Mouse (Mus musculus): Measurements from ENCODE around the gene Bnc2. TPM values are rescaled to one million over a fixed set of nuclear protein-coding genes. Genes with fewer than 3 reads are reported as not detected.

Bnc2 gene
- 1.4 and 1.7 TPM in 2 replicates for polyA plus RNA-seq (2015; fragmentation: Nextera tagmentation; extraction: Ambion mirVana)

DNA sequence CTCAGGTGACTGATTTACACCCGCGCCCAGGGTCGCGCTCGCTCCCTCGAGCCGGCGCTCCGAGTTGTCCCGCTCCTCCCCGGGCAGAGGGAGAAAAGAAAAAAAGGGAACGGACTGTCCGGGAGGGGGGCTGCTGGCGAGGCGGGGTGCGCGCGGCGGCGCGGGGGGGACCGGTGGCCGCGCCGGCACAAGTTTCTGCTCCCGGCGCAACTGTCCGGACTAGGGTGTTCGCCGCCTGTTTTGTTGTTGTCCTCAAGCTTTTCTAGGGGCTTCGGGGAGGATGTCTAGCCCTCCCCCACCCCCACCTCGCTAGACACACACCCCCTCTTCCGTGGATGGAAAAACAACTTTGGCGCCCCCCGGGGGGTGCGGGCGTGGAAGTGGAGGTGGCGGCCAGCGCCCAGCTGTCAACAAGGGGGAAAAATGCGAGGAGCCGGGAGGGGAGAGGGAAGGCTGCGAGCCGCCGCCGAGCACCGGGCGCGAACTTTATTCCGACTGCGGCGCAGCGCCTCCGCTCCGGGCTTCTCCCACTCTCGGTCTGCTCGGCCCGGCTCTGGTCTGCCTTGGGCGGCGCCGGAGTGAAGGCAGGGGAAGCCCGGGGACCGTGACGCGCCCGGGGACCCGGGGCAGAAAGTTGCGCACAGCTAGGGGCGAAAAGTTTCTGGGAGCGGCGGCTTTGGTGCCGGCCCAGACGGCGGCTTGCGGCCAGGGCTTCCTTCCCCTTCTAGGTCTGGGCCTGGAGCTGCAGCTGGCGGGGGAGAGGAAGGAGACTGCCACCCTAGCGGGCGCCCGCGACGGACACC, at the start of gene Bnc2:
Gene Bnc2 (minus strand): TSS at position 105 of the 803 bp plus-strand sequence.
- peaks cover 68% of the 10 kb centered on the region for H3K27me3 ChIP-seq (replicated peaks)

DNA sequence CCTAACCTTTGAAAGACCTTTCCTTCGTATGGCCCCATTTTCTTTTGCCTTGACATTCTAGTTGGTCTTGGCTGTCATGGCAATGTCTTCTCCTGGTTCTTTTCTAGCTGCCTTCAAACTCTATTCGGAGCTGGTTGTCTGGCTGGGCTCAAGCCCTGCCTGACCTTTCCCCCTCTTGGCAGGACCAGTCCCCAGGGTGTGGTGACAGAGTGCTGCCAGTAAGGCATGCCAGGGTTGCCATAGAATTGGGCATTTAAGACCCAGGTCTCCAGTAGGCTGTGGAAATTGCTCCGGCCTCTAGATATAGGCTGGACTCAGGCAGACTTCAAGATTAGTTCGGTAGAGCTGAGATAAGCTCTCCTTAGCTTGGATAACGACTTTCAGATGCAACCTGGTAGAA, 32.9 kb upstream of the Bnc2 start:
- H3K27ac ChIP-seq (replicated peaks) = no peak overlapping the region
- 51% methylated on average over 5 of the region's 5 CpGs for WGBS
- no peaks in the 10 kb centered on the region for H3K36me3 ChIP-seq
- H3K9ac ChIP-seq = no peak overlapping the region
- H3K4me3 ChIP-seq = no peak overlapping the region
- H3K27me3 ChIP-seq (replicated peaks) = no peaks in the 10 kb centered on the region
- no peaks in the 10 kb centered on the region for H3K9me3 ChIP-seq
- ATAC-seq (ENCODE audit: extremely low read depth, insufficient number of reproducible peaks, low FRiP score, low TSS enrichment) = no peak
- no peaks in the 10 kb centered on the region for H3K4me1 ChIP-seq
- no peak overlapping the region for H3K4me2 ChIP-seq

More for the DNA sequence above, at the start of gene Bnc2:
- peak within 1 kb of the TSS; percentile 81 for H3K9ac ChIP-seq
- H3K36me3 ChIP-seq = no peaks in the 10 kb centered on the region
- H3K4me3 ChIP-seq = peak within 1 kb of the TSS; percentile 75
- H3K4me1 ChIP-seq = peaks cover 13% of the 10 kb centered on the region
- no peaks in the 10 kb centered on the region for H3K9me3 ChIP-seq
- WGBS = under 1% methylated on average over 56 of the region's 80 CpGs
- peak; percentile 54; the same call in 1 of the 2 replicates for ATAC-seq (ENCODE audit: extremely low read depth, insufficient number of reproducible peaks, low FRiP score, low TSS enrichment)
- H3K4me2 ChIP-seq = peak within 1 kb of the TSS; percentile 98
- peak within 1 kb of the TSS; percentile 36; the same call in 1 of the 2 replicates for H3K27ac ChIP-seq (replicated peaks)

DNA sequence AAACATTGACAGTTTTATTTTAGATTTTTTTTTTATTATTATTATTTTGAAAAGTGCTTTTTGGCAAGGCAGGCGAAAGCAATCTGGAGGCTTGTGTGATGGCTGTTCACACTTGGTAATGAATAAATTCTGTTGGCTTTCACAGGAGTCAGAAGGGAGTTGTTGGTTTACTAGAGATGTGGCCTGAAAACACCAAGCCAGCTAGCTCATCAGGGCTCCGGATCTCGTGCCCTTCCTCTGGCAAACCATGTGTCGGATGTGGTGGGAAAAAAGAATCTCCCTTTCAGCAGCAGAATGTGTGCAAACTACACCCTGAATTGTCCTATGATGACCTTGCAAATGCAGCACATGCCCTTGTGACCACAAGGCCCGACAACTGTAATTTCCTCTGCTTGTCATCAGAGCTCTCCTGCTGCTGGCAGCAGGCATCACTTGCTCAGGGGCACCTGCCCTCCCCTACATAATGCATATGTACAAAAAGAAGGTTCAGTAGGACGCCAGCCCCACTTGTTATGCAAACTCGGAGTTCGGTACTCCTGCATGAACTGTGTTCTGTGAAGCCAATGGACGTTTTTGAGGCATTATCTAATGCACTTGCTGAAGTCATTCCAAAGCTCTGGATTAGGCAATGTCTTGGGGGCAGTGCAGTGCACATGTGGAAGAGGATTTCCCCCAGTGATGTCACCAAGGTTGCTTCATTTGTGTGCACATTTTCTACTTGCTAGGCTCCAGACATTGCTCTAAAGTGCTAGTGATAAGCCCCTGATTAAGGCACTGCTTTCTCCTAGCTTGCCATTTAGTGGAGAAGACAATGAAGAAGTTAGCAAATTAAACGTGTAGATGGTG, 10.7 kb upstream of the Bnc2 start:
- H3K4me1 ChIP-seq = peaks cover 5% of the 10 kb centered on the region; the same call in 1 of the 2 replicates
- H3K27me3 ChIP-seq (replicated peaks) = no peaks in the 10 kb centered on the region
- no peak overlapping the region for H3K27ac ChIP-seq (replicated peaks)
- no peak overlapping the region for H3K4me2 ChIP-seq
- H3K9me3 ChIP-seq = no peaks in the 10 kb centered on the region
- H3K9ac ChIP-seq = no peak overlapping the region
- 43% methylated on average over 10 of the region's 10 CpGs for WGBS
- H3K36me3 ChIP-seq = no peaks in the 10 kb centered on the region
- H3K4me3 ChIP-seq = no peak overlapping the region
- no peak for ATAC-seq (ENCODE audit: extremely low read depth, insufficient number of reproducible peaks, low FRiP score, low TSS enrichment)

DNA sequence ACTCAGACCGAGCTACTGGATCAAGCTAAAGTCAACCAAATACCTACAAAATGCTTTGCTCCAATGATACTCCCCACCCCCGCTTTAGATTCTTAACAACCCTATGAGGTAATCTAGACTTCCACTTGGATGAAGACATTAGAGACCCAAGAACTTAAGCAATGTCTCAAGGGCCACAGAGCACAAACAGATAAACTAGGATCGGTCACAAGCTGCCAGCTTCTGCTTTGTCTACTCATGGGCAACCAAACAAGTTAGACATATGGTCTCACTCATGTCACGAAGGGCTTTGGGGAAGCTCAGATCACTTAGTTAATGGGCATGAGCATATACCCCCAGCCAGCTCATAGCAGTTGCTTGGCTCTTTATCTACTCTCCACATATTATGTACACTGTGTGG, 9.9 kb upstream of the Bnc2 start:
- Histone ChIP-seq H3K27me3 (replicated peaks) (no peaks in the 10 kb centered on the region), H3K4me2 (no peak overlapping the region), H3K27ac (replicated peaks) (no peak overlapping the region), H3K36me3 (no peaks in the 10 kb centered on the region), H3K9ac (no peak overlapping the region), H3K4me1 (peaks cover 5% of the 10 kb centered on the region; the same call in 1 of the 2 replicates), H3K4me3 (no peak overlapping the region), H3K9me3 (no peaks in the 10 kb centered on the region)
- WGBS = 76% methylated on average over 4 of the region's 4 CpGs
- no peak for ATAC-seq (ENCODE audit: extremely low read depth, insufficient number of reproducible peaks, low FRiP score, low TSS enrichment)

DNA sequence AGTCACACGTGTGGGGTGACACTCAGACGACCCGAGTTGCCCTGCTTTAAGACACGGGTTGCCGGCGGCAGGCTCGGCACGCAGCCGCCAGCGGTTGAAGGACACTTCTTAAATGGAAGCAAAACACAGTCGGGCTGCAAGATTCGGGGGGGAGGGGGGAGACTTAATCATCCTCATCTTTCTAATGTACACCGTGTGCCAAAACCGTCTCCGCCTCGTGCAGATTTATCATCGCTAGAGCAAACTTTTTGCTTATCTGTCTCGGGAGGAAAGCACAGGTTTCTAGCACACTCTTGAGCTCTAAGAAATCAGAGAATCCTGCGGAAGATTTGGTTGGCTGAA, 870 bp upstream of the Bnc2 start:
- no peak for ATAC-seq (ENCODE audit: extremely low read depth, insufficient number of reproducible peaks, low FRiP score, low TSS enrichment)
- H3K4me1 ChIP-seq = peaks cover 13% of the 10 kb centered on the region
- H3K27ac ChIP-seq (replicated peaks) = no peak overlapping the region
- no peaks in the 10 kb centered on the region for H3K9me3 ChIP-seq
- H3K36me3 ChIP-seq = no peaks in the 10 kb centered on the region
- H3K9ac ChIP-seq = peak overlapping the region; percentile 81
- peak overlapping the region; percentile 75 for H3K4me3 ChIP-seq
- peaks cover 64% of the 10 kb centered on the region for H3K27me3 ChIP-seq (replicated peaks)
- 1% methylated on average over 19 of the region's 19 CpGs for WGBS
- peak overlapping the region; percentile 98 for H3K4me2 ChIP-seq

DNA sequence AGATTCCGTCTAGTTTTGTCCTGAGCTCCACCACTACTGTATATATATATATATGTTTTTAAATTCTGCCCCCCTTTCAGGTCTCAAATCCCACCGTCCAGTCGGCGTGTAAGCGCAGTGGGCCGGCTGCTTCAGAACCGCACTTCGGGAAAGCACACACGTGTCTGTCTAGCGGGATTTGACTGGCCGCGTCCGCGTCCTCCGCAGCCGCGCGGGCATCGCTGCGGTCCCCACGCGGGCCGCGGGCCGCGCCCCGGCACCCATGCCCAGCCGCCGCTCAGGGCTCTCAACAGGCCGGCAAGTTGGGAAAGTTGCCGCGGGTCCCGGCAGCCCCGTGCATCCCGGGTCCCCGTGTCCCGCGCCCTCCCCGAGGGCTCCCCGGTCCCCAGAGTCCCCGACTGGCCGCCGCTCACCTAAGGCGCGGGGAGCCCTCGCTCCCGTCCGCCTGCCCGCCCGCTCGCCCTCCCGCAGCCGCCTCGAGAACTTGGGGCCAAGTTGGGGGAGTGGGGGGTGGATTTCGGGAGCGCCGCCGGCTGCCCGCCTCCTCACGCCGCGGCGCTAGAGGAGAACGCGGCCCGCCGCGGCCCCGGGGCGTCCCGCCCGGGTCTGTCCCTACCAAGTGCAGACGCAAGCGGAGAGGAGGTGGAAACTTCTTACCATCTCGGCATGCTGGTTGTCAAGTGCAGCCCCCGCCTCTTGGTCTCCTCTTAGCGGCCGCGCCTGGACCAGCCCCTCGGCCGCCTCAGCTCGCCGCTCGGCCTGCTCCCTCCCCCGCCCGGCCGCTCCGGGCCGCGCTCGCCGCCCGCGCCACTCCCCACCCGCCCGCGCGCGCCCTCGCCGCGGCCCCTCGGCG, 531 bp downstream of the Bnc2 start:
- Histone ChIP-seq H3K9me3 (no peaks in the 10 kb centered on the region), H3K4me1 (peaks cover 13% of the 10 kb centered on the region), H3K27ac (replicated peaks) (peak overlapping the region; percentile 36; the same call in 1 of the 2 replicates), H3K4me2 (peak overlapping the region; percentile 98), H3K36me3 (no peaks in the 10 kb centered on the region), H3K27me3 (replicated peaks) (peaks cover 70% of the 10 kb centered on the region), H3K9ac (peak overlapping the region; percentile 81), H3K4me3 (peak overlapping the region; percentile 75)
- under 1% methylated on average over 88 of the region's 104 CpGs for WGBS
- ATAC-seq (ENCODE audit: extremely low read depth, insufficient number of reproducible peaks, low FRiP score, low TSS enrichment) = peak; percentile 54; the same call in 1 of the 2 replicates

DNA sequence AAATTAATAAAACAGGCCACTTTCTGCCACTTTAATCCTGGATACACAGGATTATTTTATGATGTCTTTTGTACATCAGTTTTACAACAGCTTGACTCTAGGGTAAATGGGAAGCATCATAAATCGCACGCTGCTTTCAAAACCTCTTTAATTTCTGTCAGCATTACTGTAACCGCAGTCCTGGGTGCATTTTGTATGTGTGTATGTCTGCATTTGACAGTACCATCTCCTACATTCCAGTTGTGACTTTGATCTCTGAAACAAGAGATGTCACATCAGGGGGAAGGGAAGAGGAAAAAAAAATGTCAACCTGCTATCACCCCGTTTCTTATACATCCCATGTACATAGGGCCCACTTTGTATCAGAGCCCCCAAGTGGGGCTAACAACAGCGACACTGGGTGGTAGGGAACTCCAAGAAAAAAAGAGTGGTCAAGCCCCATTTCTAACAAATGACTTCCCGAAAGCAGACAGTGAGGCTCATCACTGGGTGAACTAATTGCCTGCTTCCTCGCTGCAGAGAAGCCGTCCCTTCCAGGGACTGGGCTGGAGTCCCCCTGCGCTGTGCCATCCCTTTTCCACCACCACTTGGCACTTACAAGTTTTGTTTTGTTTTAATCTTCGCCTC, 1.3 kb downstream of the Bnc2 start:
- 22% methylated on average over 10 of the region's 10 CpGs for WGBS
- ATAC-seq (ENCODE audit: extremely low read depth, insufficient number of reproducible peaks, low FRiP score, low TSS enrichment) = no peak
- Histone ChIP-seq H3K9ac (peak overlapping the region; percentile 81), H3K36me3 (no peaks in the 10 kb centered on the region), H3K4me2 (peak overlapping the region; percentile 98), H3K27ac (replicated peaks) (no peak overlapping the region), H3K27me3 (replicated peaks) (peaks cover 76% of the 10 kb centered on the region), H3K4me1 (peaks cover 13% of the 10 kb centered on the region), H3K9me3 (no peaks in the 10 kb centered on the region), H3K4me3 (peak overlapping the region; percentile 75)

DNA sequence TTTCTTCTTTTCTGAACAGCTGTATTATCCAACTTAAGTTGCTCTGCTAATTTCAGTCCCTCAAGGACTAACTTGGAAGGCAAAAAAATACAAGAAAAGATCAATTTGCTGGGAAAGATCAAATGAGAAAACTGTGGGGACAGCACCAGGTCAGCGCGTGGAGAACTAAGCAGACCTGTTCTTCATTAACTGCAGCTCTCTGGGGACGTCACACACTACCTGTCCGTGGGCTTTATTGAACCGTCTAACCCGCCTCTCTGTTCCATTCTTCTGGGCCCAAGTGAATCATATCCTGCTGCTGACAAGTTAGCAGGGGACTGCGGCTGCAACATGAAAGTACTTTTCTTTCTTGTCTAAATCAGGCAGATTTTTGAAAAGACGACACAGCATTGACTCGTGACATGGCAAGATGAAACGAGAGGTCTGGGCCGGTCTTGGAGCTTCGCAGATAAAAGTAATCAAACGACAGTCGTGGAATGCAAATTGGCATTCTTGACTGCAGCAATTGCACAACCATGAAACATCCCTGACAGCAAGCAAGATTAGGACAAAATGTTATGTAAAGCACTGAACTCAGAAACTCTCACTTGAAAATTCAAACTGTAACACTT, 2.8 kb downstream of the Bnc2 start:
- 26% methylated on average over 14 of the region's 14 CpGs for WGBS
- Histone ChIP-seq H3K9ac (no peak overlapping the region), H3K27ac (replicated peaks) (no peak overlapping the region), H3K4me2 (peak overlapping the region; percentile 16; the same call in 1 of the 2 replicates), H3K27me3 (replicated peaks) (peaks cover 65% of the 10 kb centered on the region), H3K36me3 (no peaks in the 10 kb centered on the region), H3K4me1 (peaks cover 13% of the 10 kb centered on the region), H3K4me3 (peak overlapping the region; percentile 8; the same call in 1 of the 2 replicates), H3K9me3 (no peaks in the 10 kb centered on the region)
- ATAC-seq (ENCODE audit: extremely low read depth, insufficient number of reproducible peaks, low FRiP score, low TSS enrichment) = no peak

DNA sequence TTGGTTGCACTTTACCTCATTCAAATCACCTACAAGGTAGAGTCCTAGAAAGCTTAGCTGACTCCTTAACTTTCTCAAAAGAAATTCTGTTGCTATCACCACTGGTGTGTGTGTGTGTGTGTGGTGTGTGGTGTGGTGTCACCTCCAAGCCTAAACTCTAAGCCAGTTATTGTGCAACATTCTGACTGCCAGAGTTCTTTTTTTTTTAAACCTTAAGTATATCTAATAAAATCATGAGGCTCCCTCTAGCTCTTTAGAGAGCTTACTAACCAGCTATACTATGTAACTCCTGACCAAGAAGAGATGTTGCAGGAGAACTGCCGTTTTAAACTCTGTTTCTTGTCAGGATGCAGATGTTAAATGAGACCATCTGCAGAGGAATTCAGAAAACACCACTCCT, 4.1 kb downstream of the Bnc2 start:
- peaks cover 52% of the 10 kb centered on the region for H3K27me3 ChIP-seq (replicated peaks)
- H3K4me1 ChIP-seq = peaks cover 11% of the 10 kb centered on the region
- H3K4me3 ChIP-seq = no peak overlapping the region
- H3K4me2 ChIP-seq = no peak overlapping the region
- H3K9me3 ChIP-seq = no peaks in the 10 kb centered on the region
- no peak overlapping the region for H3K9ac ChIP-seq
- WGBS = 44% methylated on average over 1 of the region's 1 CpGs
- no peak for ATAC-seq (ENCODE audit: extremely low read depth, insufficient number of reproducible peaks, low FRiP score, low TSS enrichment)
- no peaks in the 10 kb centered on the region for H3K36me3 ChIP-seq
- H3K27ac ChIP-seq (replicated peaks) = no peak overlapping the region

DNA sequence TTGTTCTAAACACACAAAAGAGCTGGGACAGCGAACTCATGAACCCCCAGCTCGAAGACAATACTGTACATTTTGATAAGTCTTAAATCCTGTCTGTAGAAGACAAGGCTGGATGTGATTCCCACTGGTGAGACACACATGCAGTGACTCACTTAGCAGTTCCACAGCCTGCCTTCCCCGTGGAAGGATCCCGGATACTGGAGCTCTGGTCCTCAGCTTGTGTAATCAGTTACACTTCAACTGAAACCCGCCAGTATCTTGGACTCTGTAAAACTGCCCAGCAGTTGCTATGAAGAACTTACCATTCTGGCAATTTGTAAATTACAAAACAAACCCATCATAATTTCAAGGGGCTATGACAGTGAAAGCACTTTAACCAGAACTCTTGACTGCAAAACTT, 5.4 kb downstream of the Bnc2 start:
- no peak for ATAC-seq (ENCODE audit: extremely low read depth, insufficient number of reproducible peaks, low FRiP score, low TSS enrichment)
- WGBS = 63% methylated on average over 5 of the region's 5 CpGs
- no peak overlapping the region for H3K9ac ChIP-seq
- no peak overlapping the region for H3K4me2 ChIP-seq
- H3K9me3 ChIP-seq = no peaks in the 10 kb centered on the region
- H3K27ac ChIP-seq (replicated peaks) = no peak overlapping the region
- H3K36me3 ChIP-seq = no peaks in the 10 kb centered on the region
- peaks cover 8% of the 10 kb centered on the region for H3K4me1 ChIP-seq
- peaks cover 48% of the 10 kb centered on the region for H3K27me3 ChIP-seq (replicated peaks)
- H3K4me3 ChIP-seq = no peak overlapping the region

Measured in heart, embryonic 13.5 days (tissue).